12 mouse cellular contexts compared by ENCODE assay signal in the genomic region with DNA sequence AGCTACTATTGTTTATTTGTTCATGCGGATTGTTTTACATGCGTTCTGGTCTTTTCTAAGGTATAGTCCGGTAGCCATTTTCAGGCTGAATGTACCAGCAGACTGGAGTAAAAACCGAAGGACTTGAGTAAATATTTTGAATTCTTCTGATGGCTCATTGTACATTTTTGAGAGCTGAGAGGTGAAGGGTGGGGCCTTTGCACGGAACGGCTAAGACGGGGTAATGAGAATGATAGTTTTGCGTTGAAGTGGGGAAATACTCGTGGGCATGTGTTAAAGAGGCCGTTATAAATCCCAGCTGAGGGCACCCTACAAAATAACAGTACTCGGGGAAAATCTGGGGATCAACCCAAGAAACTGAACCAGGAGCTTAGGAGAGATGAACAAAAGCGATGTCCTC. TPM values are rescaled to one million over a fixed set of nuclear protein-coding genes. Genes with fewer than 3 reads are reported as not detected.
DNase-seq lines count a peak whose midpoint lies in the region; ATAC-seq lines count a peak whose summit lies in the region.
"Had no signal": no experiment of that assay in that cellular context is flagged by ENCODE, and none has a peak within 500 bp of the region (broad histone marks: within the 10 kb centered on the region; RNA-seq: fewer than 3 reads in every experiment).

No protein-coding gene starts in this region.

- no peak for ATAC-seq in heart, embryonic 14.5 days (ENCODE audit: insufficient number of reproducible peaks, insufficient read depth, low FRiP score, low read depth)
- no peak for ATAC-seq in forebrain, embryonic 11.5 days (replicated peaks; ENCODE audit: low FRiP score)
- ATAC-seq in liver, embryonic 15.5 days (ENCODE audit: insufficient read depth): no peak
- ATAC-seq in granulocyte monocyte progenitor cell, adult 5-6 weeks (replicated peaks; ENCODE audit: poor library complexity, severe bottlenecking): no peak

- H3K9me3 ChIP-seq in heart, embryonic 14.5 days (ENCODE audit: control insufficient read depth, low read length): no peaks in the 10 kb centered on the region
- H3K9me3 ChIP-seq in heart, embryonic 10.5 days: no peaks in the 10 kb centered on the region
- no peaks in the 10 kb centered on the region for H3K9me3 ChIP-seq in forebrain, embryonic 11.5 days (ENCODE audit: control insufficient read depth, low read length)
- no peaks in the 10 kb centered on the region for H3K9me3 ChIP-seq in liver, embryonic 15.5 days (replicated peaks)

- no peak for DNase-seq in heart, embryonic 10.5 days (ENCODE audit: low spot score)
- DNase-seq in 3T3-L1 (ENCODE audit: low read depth, low spot score) (peak; percentile 49), MN1 (ENCODE audit: low spot score) (no peak)
- DNase-seq in forebrain, embryonic 11.5 days (ENCODE audit: low spot score): no peak
- DNase-seq in left cerebral cortex, adult 11 months (ENCODE audit: low spot score): no peak
- DNase-seq: adrenal gland, adult 2 months; cerebellum, adult 9-10 months; heart, adult 18-20 months had no signal

- WGBS in heart, embryonic 14.5 days: 71% methylated on average over 12 of the region's 12 CpGs
- WGBS in heart, embryonic 10.5 days: 74% methylated on average over 12 of the region's 12 CpGs
- WGBS in forebrain, embryonic 11.5 days: 65% methylated on average over 12 of the region's 12 CpGs
- WGBS in liver, embryonic 15.5 days (ENCODE audit: insufficient replicate concordance): 72% methylated on average over 12 of the region's 12 CpGs

- no peaks in the 10 kb centered on the region for H3K27me3 ChIP-seq in heart, embryonic 14.5 days (ENCODE audit: control insufficient read depth, insufficient read depth, low read length)
- no peaks in the 10 kb centered on the region for H3K27me3 ChIP-seq in heart, embryonic 10.5 days (ENCODE audit: insufficient read depth, poor library complexity, severe bottlenecking)
- H3K27me3 ChIP-seq in forebrain, embryonic 11.5 days (ENCODE audit: control insufficient read depth, insufficient read depth, low read length): no peaks in the 10 kb centered on the region
- H3K27me3 ChIP-seq in liver, embryonic 15.5 days: peaks cover 27% of the 10 kb centered on the region

- H3K4me1 ChIP-seq in heart, embryonic 14.5 days (ENCODE audit: control insufficient read depth in 2 of 2, insufficient read depth in 2 of 2, low read length in 2 of 2): peaks cover 2 to 7% of the 10 kb centered on the region in 2 experiments; a peak in 2 of 4 replicates
- peaks cover 12% of the 10 kb centered on the region for H3K4me1 ChIP-seq in heart, embryonic 10.5 days
- H3K4me1 ChIP-seq in forebrain, embryonic 11.5 days (replicated peaks; ENCODE audit: control insufficient read depth, insufficient read depth, low read length): no peaks in the 10 kb centered on the region; the same call in 1 of the 2 replicates
- peaks cover 24% of the 10 kb centered on the region for H3K4me1 ChIP-seq in liver, embryonic 15.5 days (replicated peaks)

- H3K27ac ChIP-seq in heart, embryonic 14.5 days (replicated peaks in 1 of 2; ENCODE audit: control insufficient read depth in 1 of 2, insufficient read depth in 1 of 2, low read depth in 2 of 2, low read length in 2 of 2): no peak overlapping the region
- H3K27ac ChIP-seq in heart, embryonic 10.5 days: no peak overlapping the region
- no peak overlapping the region for H3K27ac ChIP-seq in forebrain, embryonic 11.5 days (ENCODE audit: low read depth, low read length)
- no peak overlapping the region for H3K27ac ChIP-seq in liver, embryonic 15.5 days (replicated peaks)
- H3K27ac ChIP-seq: macrophage had no signal

- peaks cover 18% of the 10 kb centered on the region for H3K36me3 ChIP-seq in heart, embryonic 14.5 days (ENCODE audit: control insufficient read depth, insufficient read depth, low read length)
- peaks cover 16% of the 10 kb centered on the region for H3K36me3 ChIP-seq in heart, embryonic 10.5 days
- H3K36me3 ChIP-seq in forebrain, embryonic 11.5 days (ENCODE audit: control insufficient read depth, insufficient read depth, low read length): no peaks in the 10 kb centered on the region
- H3K36me3 ChIP-seq in liver, embryonic 15.5 days (replicated peaks): peaks cover 22% of the 10 kb centered on the region

- peak overlapping the region; percentile 90 for H3K4me2 ChIP-seq in heart, embryonic 14.5 days (ENCODE audit: low read length)
- peak overlapping the region; percentile 85; the same call in 1 of the 2 replicates for H3K4me2 ChIP-seq in forebrain, embryonic 11.5 days (ENCODE audit: low read depth, low read length, severe bottlenecking)
- H3K4me2 ChIP-seq in liver, embryonic 15.5 days: peak overlapping the region; percentile 99; the same call in 1 of the 2 replicates

- no peak overlapping the region for H3K4me3 ChIP-seq in heart, embryonic 14.5 days (ENCODE audit: control insufficient read depth in 1 of 2, insufficient read depth in 1 of 2, low read depth in 1 of 2, low read length in 2 of 2)
- no peak overlapping the region for H3K4me3 ChIP-seq in heart, embryonic 10.5 days
- no peak overlapping the region for H3K4me3 ChIP-seq in forebrain, embryonic 11.5 days (ENCODE audit: low read depth, low read length)
- peak overlapping the region; percentile 93; the same call in 1 of the 2 replicates for H3K4me3 ChIP-seq in liver, embryonic 15.5 days (replicated peaks)

- H3K9ac ChIP-seq in heart, embryonic 14.5 days (ENCODE audit: low read length): peak overlapping the region; percentile 88
- H3K9ac ChIP-seq in forebrain, embryonic 11.5 days (ENCODE audit: low read length): no peak overlapping the region
- no peak overlapping the region for H3K9ac ChIP-seq in liver, embryonic 15.5 days

RNA-seq across cellular contexts. Expression of a gene that starts 1.1 kb away (rescaled TPM):
- polyA plus RNA-seq in heart, embryonic 14.5 days (2014; fragmentation: Nextera tagmentation; extraction: Ambion mirVana): 14.8 and 15.0 TPM in 2 replicates
- polyA plus RNA-seq in heart, embryonic 10.5 days (2016; fragmentation: Nextera tagmentation; extraction: Ambion mirVana): 26.6 and 32.4 TPM in 2 replicates
- 46.5 and 46.9 TPM in 2 replicates for polyA plus RNA-seq in forebrain, embryonic 11.5 days (2014; fragmentation: Nextera tagmentation; extraction: Ambion mirVana)
- 8.3 and 9.4 TPM in 2 replicates for polyA plus RNA-seq in liver, embryonic 15.5 days (2015; fragmentation: Nextera tagmentation; extraction: Ambion mirVana)
- total RNA-seq in granulocyte monocyte progenitor cell, adult 5-6 weeks (2014; fragmentation: Nextera tagmentation): 7.5 and 12.5 TPM in 2 replicates
- total RNA-seq in granulocyte monocyte progenitor cell, adult 5-6 weeks (2017): 5.0 and 5.8 TPM in 2 replicates
